Mouse (Mus musculus) myocyte (in vitro differentiated cells): ENCODE results near the gene Kat7.

Experiments
- E2F4 ChIP-seq: IDR thresholded peaks from one replicate; pipeline ENCODE4 v1.6.1; 2011; ENCODE audit warnings: mild to moderate bottlenecking, control low read depth, moderate library complexity; ENCODE audit not compliant: insufficient read depth
- MYOD1 ChIP-seq, 3 experiments: IDR thresholded peaks; one replicate each; pipeline ENCODE4 v1.6.1; 2011; ENCODE audit warnings: control low read depth in 2 of 3, low read depth in 2 of 3, mild to moderate bottlenecking in 2 of 3, moderate library complexity in 1 of 3; ENCODE audit not compliant: insufficient read length in 2 of 3, control insufficient read depth in 1 of 3
- POLR2A ChIP-seq: IDR thresholded peaks from one replicate; pipeline ENCODE4 v1.6.1; 2011; ENCODE audit warnings: low read depth, mild to moderate bottlenecking, control low read depth, moderate library complexity; ENCODE audit not compliant: insufficient read length
- REST ChIP-seq: IDR thresholded peaks from one replicate; pipeline ENCODE4 v1.6.1; 2011; ENCODE audit warnings: mild to moderate bottlenecking, control low read depth, moderate library complexity; ENCODE audit not compliant: insufficient read depth, insufficient read length
- TCF12 ChIP-seq: IDR thresholded peaks from one replicate; pipeline ENCODE4 v1.6.1; 2011; ENCODE audit warnings: mild to moderate bottlenecking, control low read depth; ENCODE audit not compliant: poor library complexity, insufficient read depth, severe bottlenecking
- TCF3 ChIP-seq: IDR thresholded peaks from one replicate; pipeline ENCODE4 v1.6.1; 2011; ENCODE audit warnings: low read depth, control low read depth; ENCODE audit not compliant: insufficient read length
- USF1 ChIP-seq: IDR thresholded peaks from one replicate; pipeline ENCODE4 v1.6.1; 2011; ENCODE audit warnings: low read depth, mild to moderate bottlenecking, control low read depth, moderate library complexity

DNA sequence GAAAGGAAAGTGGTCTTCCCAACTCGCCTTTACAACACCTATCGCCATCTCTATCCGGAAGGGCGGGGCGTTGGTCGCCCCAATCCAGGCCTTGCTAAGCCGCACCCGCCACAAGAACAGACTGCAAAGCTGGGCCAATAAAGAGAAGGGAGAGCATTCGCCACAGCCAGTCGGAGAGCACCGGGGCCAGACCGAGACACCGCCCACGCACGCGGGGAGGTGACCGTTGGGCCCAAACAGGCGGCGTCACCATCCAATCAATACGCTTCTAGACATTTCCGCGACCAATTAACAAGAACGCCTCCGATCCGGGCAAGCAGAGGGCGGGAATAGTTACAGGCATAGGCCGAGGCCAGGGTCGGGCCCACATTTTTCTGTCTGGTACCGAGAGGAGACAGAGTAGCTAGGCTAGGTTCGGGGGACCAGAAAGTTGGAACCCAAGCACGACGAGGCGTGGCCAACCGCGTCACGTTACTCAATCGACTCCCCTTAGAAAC lies 488 bp downstream of the Kat7 start:
- TF ChIP-seq POLR2A (no peak), TCF12 (no peak), MYOD1 (IDR thresholded peaks at IDR 0.05; ENCODE audit: control insufficient read depth in 1 of 3, insufficient read length in 2 of 3, low read depth in 2 of 3) (no peak), REST (no peak), USF1 (no peak), TCF3 (no peak), E2F4 (no peak)
